Mouse (Mus musculus) central nervous system, embryonic 11.5 days (tissue): ENCODE data around the gene Nxf1. TPM values are rescaled to one million over a fixed set of nuclear protein-coding genes. Genes with fewer than 3 reads are reported as not detected.

Experiments used
- polyA plus RNA-seq: library from polyadenylated mRNA; depleted of rRNA; stranded (reverse); fragments of >200 nt; gene quantifications from 2 replicates; pipeline ENCODE4 v1.2.3, GENCODE M21; 2012; rRNA removed

Nxf1 gene
- polyA plus RNA-seq, 1 experiment: 229 TPM

Other genes with a start within 250 kb of the Nxf1 start
- gene Slc22a8, start 165.8 kb upstream of the Nxf1 start, polyA plus RNA-seq: 0.26 and 0.50 TPM in 2 replicates
- gene Slc22a6, start 139.0 kb upstream of the Nxf1 start, polyA plus RNA-seq: 1.0 and 1.2 TPM in 2 replicates
- 0.18 and 0.32 TPM in 2 replicates for gene Chrm1, start 93.3 kb upstream of the Nxf1 start, polyA plus RNA-seq
- 95.3 and 154 TPM in 2 replicates for gene Slc3a2, start 33.7 kb upstream of the Nxf1 start, polyA plus RNA-seq
- gene Wdr74, start 21.2 kb upstream of the Nxf1 start, polyA plus RNA-seq: 61.7 and 67.5 TPM in 2 replicates
- 3.5 and 4.2 TPM in 2 replicates for gene 1700092M07Rik, start 16.4 kb upstream of the Nxf1 start, polyA plus RNA-seq
- gene Stx5a, start 15.7 kb upstream of the Nxf1 start, polyA plus RNA-seq: 68.9 and 120 TPM in 2 replicates
- 154 and 167 TPM in 2 replicates for gene Tmem223, start 13.9 kb downstream of the Nxf1 start, polyA plus RNA-seq
- 20.2 and 35.2 TPM in 2 replicates for gene Tmem179b, start 17.4 kb downstream of the Nxf1 start, polyA plus RNA-seq
- gene Taf6l, start 29.3 kb downstream of the Nxf1 start, polyA plus RNA-seq: 26.9 and 28.7 TPM in 2 replicates
- gene Polr2g, start 41.5 kb downstream of the Nxf1 start, polyA plus RNA-seq: 133 and 156 TPM in 2 replicates
- gene Zbtb3, start 45.5 kb downstream of the Nxf1 start, polyA plus RNA-seq: 2.9 and 4.6 TPM in 2 replicates
- 54.1 and 73.8 TPM in 2 replicates for gene Ttc9c, start 62.3 kb downstream of the Nxf1 start, polyA plus RNA-seq
- gene Hnrnpul2, start 62.9 kb downstream of the Nxf1 start, polyA plus RNA-seq: 83.3 and 183 TPM in 2 replicates
- gene AC129217.1, start 72.7 kb downstream of the Nxf1 start, polyA plus RNA-seq: 2.4 TPM in 1 of 2 replicates, not detected in the other
- gene Bscl2, start 80.4 kb downstream of the Nxf1 start, polyA plus RNA-seq: 49.4 and 62.6 TPM in 2 replicates
- gene Gng3, start 82.1 kb downstream of the Nxf1 start, polyA plus RNA-seq: 52.5 and 74.8 TPM in 2 replicates
- 0.79 and 0.83 TPM in 2 replicates for gene Lrrn4cl, start 93.7 kb downstream of the Nxf1 start, polyA plus RNA-seq
- 165 and 393 TPM in 2 replicates for gene Ubxn1, start 114.4 kb downstream of the Nxf1 start, polyA plus RNA-seq
- 54.0 and 71.8 TPM in 2 replicates for gene Uqcc3, start 123.8 kb downstream of the Nxf1 start, polyA plus RNA-seq
- 7.5 and 10.5 TPM in 2 replicates for gene Lbhd1, start 126.7 kb downstream of the Nxf1 start, polyA plus RNA-seq
- not detected in 2 replicates for gene Gm49403, start 126.9 kb downstream of the Nxf1 start, polyA plus RNA-seq
- 123 and 143 TPM in 2 replicates for gene 1810009A15Rik, start 131.8 kb downstream of the Nxf1 start, polyA plus RNA-seq
- 11.4 TPM in 1 of 2 replicates, not detected in the other for gene Gm49416, start 131.9 kb downstream of the Nxf1 start, polyA plus RNA-seq
- gene Ints5, start 135.9 kb downstream of the Nxf1 start, polyA plus RNA-seq: 25.3 and 31.6 TPM in 2 replicates
- 126 and 172 TPM in 2 replicates for gene Ganab, start 141.0 kb downstream of the Nxf1 start, polyA plus RNA-seq
- gene B3gat3, start 163.3 kb downstream of the Nxf1 start, polyA plus RNA-seq: 84.3 and 108 TPM in 2 replicates
- 2.5 and 3.1 TPM in 2 replicates for gene Rom1, start 172.3 kb downstream of the Nxf1 start, polyA plus RNA-seq
- gene Eml3, start 172.5 kb downstream of the Nxf1 start, polyA plus RNA-seq: 25.8 and 32.3 TPM in 2 replicates
- gene Mta2, start 184.8 kb downstream of the Nxf1 start, polyA plus RNA-seq: 75.1 and 76.6 TPM in 2 replicates
- gene Tut1, start 196.8 kb downstream of the Nxf1 start, polyA plus RNA-seq: 28.1 and 28.7 TPM in 2 replicates
- 547 and 626 TPM in 2 replicates for gene Eef1g, start 210.0 kb downstream of the Nxf1 start, polyA plus RNA-seq
- gene Ahnak, start 232.2 kb downstream of the Nxf1 start, polyA plus RNA-seq: 10.3 and 10.8 TPM in 2 replicates